Mouse (Mus musculus): Measurements from ENCODE around the gene B9d1. TPM values are rescaled to one million over a fixed set of nuclear protein-coding genes. Genes with fewer than 3 reads are reported as not detected.
A peak's percentile ranks its signal among the peaks of the same experiment; 100 is the strongest.

Gene B9d1
- total RNA-seq, 2 experiments from 2014 or later, result 10.2 to 10.3 TPM

GRCm38 (mm10) chr11:61487936-61488335 lies 17.0 kb upstream of the B9d1 start:
- DNase-seq, result no peak
- intact Hi-C loops (cut with DNase I), result no loop called here

- DNase-seq, result no peak
- intact Hi-C loops (cut with DNase I), result no loop called here
These were observed 15.9 kb upstream of the B9d1 start for GRCm38 (mm10) chr11:61489085-61489484.

- no peak for DNase-seq
- intact Hi-C loops (cut with DNase I), result no loop called here
These were observed 15.1 kb upstream of the B9d1 start for GRCm38 (mm10) chr11:61489874-61490273.

- no peak for DNase-seq
- intact Hi-C loops (cut with DNase I), result no loop called here
These were observed 13.9 kb upstream of the B9d1 start for GRCm38 (mm10) chr11:61490944-61491520.

- DNase-seq, result no peak
- intact Hi-C loops (cut with DNase I), result no loop called here
These were observed 12.1 kb upstream of the B9d1 start for GRCm38 (mm10) chr11:61492749-61493401.

GRCm38 (mm10) chr11:61493525-61494128 lies 11.3 kb upstream of the B9d1 start:
- intact Hi-C loops (cut with DNase I), result no loop called here
- DNase-seq, result no peak

GRCm38 (mm10) chr11:61494129-61494997 lies 10.6 kb upstream of the B9d1 start, which contains the start of gene Mapk7:
Gene Mapk7 (minus strand): TSS chr11:61494406.
- DNase-seq, result peak; percentile 98 to 99

GRCm38 (mm10) chr11:61495528-61495927 lies 9.4 kb upstream of the B9d1 start:
- DNase-seq, result no peak
- intact Hi-C loops (cut with DNase I), result no loop called here

More at GRCm38 (mm10) chr11:61494129-61494997, 10.6 kb upstream of the B9d1 start, which contains the start of gene Mapk7:
- intact Hi-C loops (cut with DNase I), result no loop called here

GRCm38 (mm10) chr11:61497490-61497889 lies 7.5 kb upstream of the B9d1 start:
- intact Hi-C loops (cut with DNase I), result no loop called here
- no peak for DNase-seq

GRCm38 (mm10) chr11:61498736-61499504 lies 6.0 kb upstream of the B9d1 start:
- no peak for DNase-seq
- intact Hi-C loops (cut with DNase I), result loop anchor here (2.0 kb wide), 1 partner anchor 150 kb away; no protein-coding TSS in a partner anchor

- no peak for DNase-seq
- intact Hi-C loops (cut with DNase I), result loop anchor here (2.0 to 10.0 kb wide), 5 partner anchors 93 to 1599 kb away; no protein-coding TSS in a partner anchor
These were observed 1.0 kb upstream of the B9d1 start for GRCm38 (mm10) chr11:61503933-61504332.

GRCm38 (mm10) chr11:61514953-61515352 lies 10.0 kb downstream of the B9d1 start:
- intact Hi-C loops (cut with DNase I), result loop anchor here (10.0 kb wide), 1 partner anchor 60 kb away; the partner anchor contains the start of gene Epn2
- peak; percentile 41 to 64 for DNase-seq

- intact Hi-C loops (cut with DNase I), result loop anchor here (10.0 kb wide), 1 partner anchor 57 kb away; the partner anchor contains the start of gene Epn2
- DNase-seq, result no peak
These were observed 13.0 kb downstream of the B9d1 start for GRCm38 (mm10) chr11:61517971-61518370.

GRCm38 (mm10) chr11:61518871-61519270 lies 13.9 kb downstream of the B9d1 start:
- intact Hi-C loops (cut with DNase I), result loop anchor here (10.0 kb wide), 1 partner anchor 56 kb away; the partner anchor contains the start of gene Epn2
- DNase-seq, result no peak

GRCm38 (mm10) chr11:61519484-61520107 lies 14.7 kb downstream of the B9d1 start:
- intact Hi-C loops (cut with DNase I), result loop anchor here (10.0 kb wide), 1 partner anchor 55 kb away; the partner anchor contains the start of gene Epn2

GRCm38 (mm10) chr11:61526872-61527271 lies 21.9 kb downstream of the B9d1 start:
- DNase-seq, result peak in 1 of 2 experiments; percentile 49
- intact Hi-C loops (cut with DNase I), result no loop called here

More at GRCm38 (mm10) chr11:61519484-61520107, 14.7 kb downstream of the B9d1 start:
- peak; percentile 34 to 64 for DNase-seq

- DNase-seq, result no peak
- intact Hi-C loops (cut with DNase I), result no loop called here
These were observed 24.3 kb downstream of the B9d1 start for GRCm38 (mm10) chr11:61529268-61529713.

- intact Hi-C loops (cut with DNase I), result loop anchor here (5.0 kb wide), 2 partner anchors 44 to 84 kb away; partner anchors contain the start of gene Epn2
- peak; percentile 35 to 36 for DNase-seq
These were observed 27.9 kb downstream of the B9d1 start for GRCm38 (mm10) chr11:61532820-61533219.

GRCm38 (mm10) chr11:61533571-61533970 lies 28.6 kb downstream of the B9d1 start:
- DNase-seq, result peak; percentile 56 to 61
- intact Hi-C loops (cut with DNase I), result loop anchor here (5.0 kb wide), 2 partner anchors 44 to 84 kb away; partner anchors contain the start of gene Epn2

Data from heart, postnatal 10 days (tissue).